Mouse (Mus musculus): ENCODE measurements at regions not wholly inside any gene's neighbourhood (a gene's known extent, or its start where the extent isn't known, plus 50 kb on each side); places are given as distances from the start of the nearest gene placed in this dataset.
"Not testable (repeated sequence)": the region's sequence is repeated elsewhere in the genome, so short reads cannot be mapped to it uniquely, and the experiment has no call there.

- intact Hi-C loops (cut with DNase I): no loop called here
- Histone ChIP-seq H3K4me3 (no peak overlapping the region), H3K36me3 (ENCODE audit: control insufficient read depth, insufficient read depth, low read length) (no peaks in the 10 kb centered on the region), H3K4me1 (ENCODE audit: control insufficient read depth, insufficient read depth, low read length) (peaks cover 4% of the 10 kb centered on the region; the same call in 1 of the 2 replicates), H3K27me3 (ENCODE audit: control insufficient read depth, insufficient read depth, low read length) (no peaks in the 10 kb centered on the region), H3K9ac (ENCODE audit: low read depth, low read length) (no peak overlapping the region), H3K27ac (no peak overlapping the region), H3K79me2 (replicated peaks; ENCODE audit: control insufficient read depth, insufficient read depth, low read length) (no peaks in the 10 kb centered on the region)
- DNase-seq: no peak
- 83% methylated on average over 7 of the region's 7 CpGs for WGBS
- TF ChIP-seq CTCF (IDR thresholded peaks at IDR 0.05): no peak
- TF ChIP-seq EP300 (IDR thresholded peaks at IDR 0.05; ENCODE audit: insufficient read depth, low read depth, low read length): no peak
- no peak for TF ChIP-seq POLR2A (IDR thresholded peaks at IDR 0.05; ENCODE audit: insufficient read depth, low read depth, low read length)
These were observed 77.4 kb upstream of the Adgrl2 start for GRCm38 (mm10) chr3:149067758-149068157.

GRCm38 (mm10) chr3:149055077-149055476, 64.7 kb upstream of the Adgrl2 start:
- Histone ChIP-seq H3K36me3 (ENCODE audit: control insufficient read depth, insufficient read depth, low read length) (no peaks in the 10 kb centered on the region), H3K4me3 (no peak overlapping the region), H3K27ac (no peak overlapping the region), H3K4me1 (ENCODE audit: control insufficient read depth, insufficient read depth, low read length) (no peaks in the 10 kb centered on the region), H3K9ac (ENCODE audit: low read depth, low read length) (no peak overlapping the region), H3K79me2 (replicated peaks; ENCODE audit: control insufficient read depth, insufficient read depth, low read length) (no peaks in the 10 kb centered on the region), H3K27me3 (ENCODE audit: control insufficient read depth, insufficient read depth, low read length) (no peaks in the 10 kb centered on the region)
- WGBS: 79% methylated on average over 12 of the region's 12 CpGs
- intact Hi-C loops (cut with DNase I): no loop called here
- TF ChIP-seq EP300 (IDR thresholded peaks at IDR 0.05; ENCODE audit: insufficient read depth, low read depth, low read length) (no peak), CTCF (IDR thresholded peaks at IDR 0.05) (no peak), POLR2A (IDR thresholded peaks at IDR 0.05; ENCODE audit: insufficient read depth, low read depth, low read length) (no peak)
- DNase-seq: no peak

GRCm38 (mm10) chr3:149052295-149052902, 62.0 kb upstream of the Adgrl2 start:
- DNase-seq; H3K4me3 ChIP-seq; H3K36me3 ChIP-seq (ENCODE audit: control insufficient read depth, insufficient read depth, low read length); H3K27me3 ChIP-seq (ENCODE audit: control insufficient read depth, insufficient read depth, low read length); H3K27ac ChIP-seq; H3K79me2 ChIP-seq (replicated peaks; ENCODE audit: control insufficient read depth, insufficient read depth, low read length); intact Hi-C loops (cut with DNase I); H3K4me1 ChIP-seq (ENCODE audit: control insufficient read depth, insufficient read depth, low read length); H3K9ac ChIP-seq (ENCODE audit: low read depth, low read length): not testable (repeated sequence)
- WGBS: 98% methylated on average over 1 of the region's 1 CpGs

- no peaks in the 10 kb centered on the region for H3K79me2 ChIP-seq (replicated peaks; ENCODE audit: control insufficient read depth, insufficient read depth, low read length)
- H3K36me3 ChIP-seq (ENCODE audit: control insufficient read depth, insufficient read depth, low read length): no peaks in the 10 kb centered on the region
- no peak for DNase-seq
- no peak overlapping the region for H3K4me3 ChIP-seq
- intact Hi-C loops (cut with DNase I): loop anchor here (5.0 kb wide), 1 partner anchor 67 kb away; no protein-coding TSS in a partner anchor
- peaks cover 2% of the 10 kb centered on the region; the same call in 1 of the 2 replicates for H3K4me1 ChIP-seq (ENCODE audit: control insufficient read depth, insufficient read depth, low read length)
- TF ChIP-seq POLR2A (IDR thresholded peaks at IDR 0.05; ENCODE audit: insufficient read depth, low read depth, low read length) (no peak), EP300 (IDR thresholded peaks at IDR 0.05; ENCODE audit: insufficient read depth, low read depth, low read length) (no peak), CTCF (IDR thresholded peaks at IDR 0.05) (no peak)
- no peak overlapping the region for H3K27ac ChIP-seq
- no peaks in the 10 kb centered on the region for H3K27me3 ChIP-seq (ENCODE audit: control insufficient read depth, insufficient read depth, low read length)
- H3K9ac ChIP-seq (ENCODE audit: low read depth, low read length): no peak overlapping the region
- 80% methylated on average over 5 of the region's 5 CpGs for WGBS
These were observed 55.0 kb upstream of the Adgrl2 start for GRCm38 (mm10) chr3:149045343-149045742.

DNA sequence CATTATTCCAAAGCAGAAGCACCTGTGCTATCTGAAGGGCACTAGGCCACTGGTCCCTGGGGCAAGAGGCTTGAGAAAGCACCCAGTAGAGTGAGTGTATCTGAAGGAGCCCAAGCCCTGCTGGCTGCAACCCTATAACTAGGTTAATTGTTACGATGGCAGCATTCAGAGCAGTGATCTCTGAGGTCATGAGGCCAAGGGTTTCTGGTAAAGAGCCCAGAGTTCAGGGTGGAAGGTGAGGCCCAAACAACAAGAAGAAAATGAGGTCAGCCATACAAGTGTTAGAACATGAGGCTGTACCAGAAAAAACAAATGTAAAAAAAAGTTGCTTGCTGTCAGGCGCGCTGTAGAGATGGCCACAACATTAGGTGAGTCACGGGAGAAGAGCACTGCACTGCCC, 53.5 kb upstream of the Adgrl2 start:
- Histone ChIP-seq H3K27me3 (ENCODE audit: control insufficient read depth, insufficient read depth, low read length) (no peaks in the 10 kb centered on the region), H3K4me1 (ENCODE audit: control insufficient read depth, insufficient read depth, low read length) (peaks cover 5% of the 10 kb centered on the region), H3K9ac (ENCODE audit: low read depth, low read length) (no peak overlapping the region), H3K36me3 (ENCODE audit: control insufficient read depth, insufficient read depth, low read length) (no peaks in the 10 kb centered on the region; the same call in 1 of the 2 replicates), H3K79me2 (replicated peaks; ENCODE audit: control insufficient read depth, insufficient read depth, low read length) (no peaks in the 10 kb centered on the region), H3K4me3 (no peak overlapping the region), H3K27ac (no peak overlapping the region)
- 94% methylated on average over 4 of the region's 4 CpGs for WGBS
- intact Hi-C loops (cut with DNase I): no loop called here
- no peak for TF ChIP-seq CTCF (IDR thresholded peaks at IDR 0.05)
- TF ChIP-seq POLR2A (IDR thresholded peaks at IDR 0.05; ENCODE audit: insufficient read depth, low read depth, low read length): no peak
- no peak for TF ChIP-seq EP300 (IDR thresholded peaks at IDR 0.05; ENCODE audit: insufficient read depth, low read depth, low read length)
- DNase-seq: no peak

GRCm38 (mm10) chr3:149042527-149042926, 52.2 kb upstream of the Adgrl2 start:
- H3K9ac ChIP-seq (ENCODE audit: low read depth, low read length): no peak overlapping the region
- no peak overlapping the region for H3K27ac ChIP-seq
- H3K4me1 ChIP-seq (ENCODE audit: control insufficient read depth, insufficient read depth, low read length): peaks cover 10% of the 10 kb centered on the region
- intact Hi-C loops (cut with DNase I): no loop called here
- H3K4me3 ChIP-seq: no peak overlapping the region
- H3K79me2 ChIP-seq (replicated peaks; ENCODE audit: control insufficient read depth, insufficient read depth, low read length): no peaks in the 10 kb centered on the region
- TF ChIP-seq CTCF (IDR thresholded peaks at IDR 0.05) (no peak), EP300 (IDR thresholded peaks at IDR 0.05; ENCODE audit: insufficient read depth, low read depth, low read length) (no peak), POLR2A (IDR thresholded peaks at IDR 0.05; ENCODE audit: insufficient read depth, low read depth, low read length) (no peak)
- H3K36me3 ChIP-seq (ENCODE audit: control insufficient read depth, insufficient read depth, low read length): peaks cover 2% of the 10 kb centered on the region; the same call in 1 of the 2 replicates
- 51% methylated on average over 9 of the region's 9 CpGs for WGBS
- no peaks in the 10 kb centered on the region for H3K27me3 ChIP-seq (ENCODE audit: control insufficient read depth, insufficient read depth, low read length)
- DNase-seq: no peak
